Mouse (Mus musculus): ENCODE measurements around the gene Papln.

The Papln gene

GRCm38 (mm10) chr12:83833979-83834378 is 70.5 kb downstream of the Papln start:
- no peak for DNase-seq

GRCm38 (mm10) chr12:83841409-83842190 is 78.2 kb downstream of the Papln start:
- DNase-seq, result no peak
